Mouse (Mus musculus) heart, embryonic 16.5 days (tissue): ENCODE measurements around the gene Cd34. TPM values are rescaled to one million over a fixed set of nuclear protein-coding genes. Genes with fewer than 3 reads are reported as not detected.

Source experiments
- ATAC-seq: fragments of 200-750 bp; cut with Nextera tagmentation; replicated peaks from 2 replicates; pipeline ENCODE4 v1.8.0; 2017; ENCODE audit warnings: moderate number of reproducible peaks; ENCODE audit not compliant: insufficient read depth, low FRiP score; ENCODE audit errors: extremely low read depth
- H3K27ac ChIP-seq: fragments of 300-500 bp; sonication (generic); 2 replicates; pipeline ENCODE4 v1.5.1; 2014; ENCODE audit warnings: mild to moderate bottlenecking, low read length, control low read depth, moderate library complexity
- H3K27me3 ChIP-seq: fragments of 300-500 bp; sonication (generic); 2 replicates; pipeline ENCODE4 v1.6.1; 2014; ENCODE audit warnings: low read length, mixed read lengths; ENCODE audit not compliant: control insufficient read depth, insufficient read depth
- H3K36me3 ChIP-seq: fragments of 300-500 bp; sonication (generic); 2 replicates; pipeline ENCODE4 v1.6.1; 2014; ENCODE audit not compliant: control insufficient read depth, insufficient read depth
- H3K4me1 ChIP-seq: fragments of 300-500 bp; sonication (generic); 2 replicates; pipeline ENCODE4 v1.6.1; 2014; ENCODE audit warnings: low read length, mixed read lengths; ENCODE audit not compliant: control insufficient read depth, insufficient read depth
- H3K4me2 ChIP-seq: fragments of 300-500 bp; sonication (generic); 2 replicates; pipeline ENCODE4 v1.6.1; 2014; ENCODE audit warnings: low read depth, mild to moderate bottlenecking, control low read depth, low read length
- H3K4me3 ChIP-seq: fragments of 300-500 bp; sonication (generic); 2 replicates; pipeline ENCODE4 v1.5.1; 2014; ENCODE audit warnings: mild to moderate bottlenecking, control low read depth, low read length
- H3K9ac ChIP-seq: fragments of 300-500 bp; sonication (generic); 2 replicates; pipeline ENCODE4 v1.6.1; 2014; ENCODE audit warnings: low read length, control low read depth
- H3K9me3 ChIP-seq: fragments of 300-500 bp; sonication (generic); replicated peaks from 2 replicates; pipeline ENCODE4 v1.6.1; 2016; ENCODE audit warnings: low read length; ENCODE audit not compliant: control insufficient read depth
- WGBS: fragments of 180-500 bp; shearing (Covaris S2); extraction: QIAGEN DNeasy Blood & Tissue Kit; methylation state at CpG from one replicate; pipeline ENCODE4 v1.1.7; 2014; 5-methylcytosine and 5-hydroxymethylcytosine counted together
- polyA plus RNA-seq: library from polyadenylated mRNA; unstranded; fragments of >200 nt; fragmentation: Nextera tagmentation; extraction: Ambion mirVana; gene quantifications from 2 replicates; pipeline ENCODE4 v1.2.1, GENCODE M21; 2015

Cd34 gene
- polyA plus RNA-seq, 1 experiment from 2014 or later, result 110 TPM

- Histone ChIP-seq H3K9ac (no peak overlapping the region), H3K4me1 (peaks cover 7% of the 10 kb centered on the region), H3K4me3 (no peak overlapping the region), H3K4me2 (no peak overlapping the region), H3K9me3 (no peaks in the 10 kb centered on the region), H3K27me3 (no peaks in the 10 kb centered on the region), H3K27ac (no peak overlapping the region), H3K36me3 (no peaks in the 10 kb centered on the region)
- no peak for ATAC-seq
- 70% methylated on average over 2 of the region's 2 CpGs for WGBS
Observed at GRCm38 (mm10) chr1:194991654-194992053, 53.0 kb downstream of the Cd34 start.

GRCm38 (mm10) chr1:194992589-194993317 lies 54.1 kb downstream of the Cd34 start:
- Histone ChIP-seq H3K36me3 (no peaks in the 10 kb centered on the region), H3K9ac (no peak overlapping the region), H3K27ac (no peak overlapping the region), H3K4me3 (no peak overlapping the region), H3K27me3 (no peaks in the 10 kb centered on the region), H3K4me1 (peaks cover 7% of the 10 kb centered on the region), H3K4me2 (no peak overlapping the region), H3K9me3 (no peaks in the 10 kb centered on the region)
- ATAC-seq, result no peak
- WGBS, result 38% methylated on average over 5 of the region's 5 CpGs

GRCm38 (mm10) chr1:194993409-194993988 lies 54.9 kb downstream of the Cd34 start:
- Histone ChIP-seq H3K4me2 (no peak overlapping the region), H3K27ac (no peak overlapping the region), H3K4me1 (peaks cover 7% of the 10 kb centered on the region), H3K9ac (no peak overlapping the region), H3K36me3 (no peaks in the 10 kb centered on the region), H3K27me3 (no peaks in the 10 kb centered on the region), H3K9me3 (no peaks in the 10 kb centered on the region), H3K4me3 (no peak overlapping the region)
- WGBS, result 44% methylated on average over 1 of the region's 1 CpGs
- ATAC-seq, result no peak

- Histone ChIP-seq H3K27ac (no peak overlapping the region), H3K9me3 (no peaks in the 10 kb centered on the region), H3K4me3 (no peak overlapping the region), H3K36me3 (no peaks in the 10 kb centered on the region), H3K27me3 (no peaks in the 10 kb centered on the region), H3K4me1 (peaks cover 7% of the 10 kb centered on the region), H3K9ac (no peak overlapping the region), H3K4me2 (no peak overlapping the region)
- no peak for ATAC-seq
- WGBS, result 70% methylated on average over 5 of the region's 5 CpGs
Observed at GRCm38 (mm10) chr1:194994262-194994661, 55.6 kb downstream of the Cd34 start.

DNA sequence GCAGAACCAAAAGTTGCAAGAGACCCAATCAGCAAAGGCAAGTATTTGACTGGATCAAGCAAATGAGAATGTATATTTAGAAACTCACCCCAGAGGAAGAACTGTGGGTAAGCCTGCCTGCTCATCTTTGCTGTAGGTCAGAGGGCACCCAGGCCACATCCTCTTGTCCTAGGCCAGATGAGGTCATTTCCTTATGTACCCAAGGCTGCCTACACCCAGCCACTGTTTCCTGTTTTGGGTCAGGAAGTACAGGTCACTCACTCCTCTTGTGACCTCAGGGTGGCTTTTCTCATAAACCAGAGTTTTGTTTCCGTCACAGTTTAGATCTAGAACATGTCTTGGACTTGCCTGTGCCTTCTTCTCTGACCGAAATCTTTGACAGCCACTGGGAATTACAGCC lies 56.6 kb downstream of the Cd34 start:
- Histone ChIP-seq H3K36me3 (no peaks in the 10 kb centered on the region), H3K9me3 (no peaks in the 10 kb centered on the region), H3K4me3 (no peak overlapping the region), H3K27me3 (no peaks in the 10 kb centered on the region), H3K4me1 (peaks cover 7% of the 10 kb centered on the region), H3K27ac (no peak overlapping the region), H3K4me2 (no peak overlapping the region), H3K9ac (no peak overlapping the region)
- ATAC-seq, result no peak
- 70% methylated on average over 2 of the region's 2 CpGs for WGBS

- Histone ChIP-seq H3K4me1 (no peaks in the 10 kb centered on the region), H3K4me2 (no peak overlapping the region), H3K36me3 (no peaks in the 10 kb centered on the region), H3K9ac (no peak overlapping the region), H3K27me3 (no peaks in the 10 kb centered on the region), H3K9me3 (no peaks in the 10 kb centered on the region), H3K27ac (no peak overlapping the region), H3K4me3 (no peak overlapping the region)
- ATAC-seq, result no peak
- 93% methylated on average over 1 of the region's 1 CpGs for WGBS
Observed at GRCm38 (mm10) chr1:194998396-194998795, 59.8 kb downstream of the Cd34 start.

DNA sequence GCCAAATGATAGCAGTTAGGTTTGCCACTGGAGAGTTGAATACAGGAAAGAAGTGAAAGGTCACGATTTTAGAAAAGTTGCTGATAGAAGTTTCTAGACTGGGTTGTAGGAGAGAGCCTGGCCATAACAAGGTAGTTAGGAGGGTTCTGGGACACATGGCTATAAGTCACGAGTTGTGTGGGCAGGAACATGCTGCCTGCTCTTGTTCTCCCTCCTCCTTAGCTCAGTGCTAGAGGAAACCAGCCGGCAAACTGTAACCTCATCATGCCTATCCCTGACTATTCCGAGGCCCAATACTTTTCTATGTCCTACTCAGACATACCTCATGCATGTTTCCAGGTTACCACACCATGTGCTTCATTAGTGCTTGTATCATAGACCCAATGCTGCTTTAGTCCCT lies 64.7 kb downstream of the Cd34 start:
- Histone ChIP-seq H3K9me3 (no peaks in the 10 kb centered on the region), H3K9ac (no peak overlapping the region), H3K4me3 (no peak overlapping the region), H3K27ac (no peak overlapping the region), H3K27me3 (no peaks in the 10 kb centered on the region), H3K4me2 (no peak overlapping the region), H3K4me1 (no peaks in the 10 kb centered on the region; the same call in 1 of the 2 replicates), H3K36me3 (no peaks in the 10 kb centered on the region)
- 84% methylated on average over 4 of the region's 4 CpGs for WGBS
- no peak for ATAC-seq

DNA sequence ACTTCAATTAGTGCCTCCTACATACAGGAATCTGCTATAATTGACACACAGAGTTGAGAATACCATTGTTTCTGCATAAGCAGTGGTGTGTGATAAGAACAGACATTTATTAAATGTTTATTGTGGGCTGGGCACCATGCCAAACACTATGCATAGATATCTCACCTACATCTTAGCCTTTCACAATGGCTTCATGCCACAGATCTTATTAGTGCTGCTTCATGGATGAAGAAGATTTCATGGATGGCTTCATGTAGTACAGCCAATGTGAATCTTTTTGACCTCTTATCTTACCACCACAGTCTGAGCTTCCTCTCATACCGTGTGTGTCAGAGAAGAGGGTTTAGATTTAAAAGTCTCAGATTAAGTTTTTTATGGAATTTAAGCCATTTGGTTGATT lies 65.6 kb downstream of the Cd34 start:
- H3K27ac ChIP-seq, result no peak overlapping the region
- H3K4me1 ChIP-seq, result no peaks in the 10 kb centered on the region; the same call in 1 of the 2 replicates
- H3K4me2 ChIP-seq, result no peak overlapping the region
- 49% methylated on average over 1 of the region's 1 CpGs for WGBS
- no peaks in the 10 kb centered on the region for H3K36me3 ChIP-seq
- ATAC-seq, result no peak
- no peaks in the 10 kb centered on the region for H3K9me3 ChIP-seq
- no peak overlapping the region for H3K4me3 ChIP-seq
- no peaks in the 10 kb centered on the region for H3K27me3 ChIP-seq
- H3K9ac ChIP-seq, result no peak overlapping the region

GRCm38 (mm10) chr1:195006267-195006666 lies 67.6 kb downstream of the Cd34 start:
- Histone ChIP-seq H3K9ac (no peak overlapping the region), H3K27ac (no peak overlapping the region), H3K9me3 (no peaks in the 10 kb centered on the region), H3K4me2 (no peak overlapping the region), H3K27me3 (no peaks in the 10 kb centered on the region), H3K4me3 (no peak overlapping the region), H3K4me1 (no peaks in the 10 kb centered on the region; the same call in 1 of the 2 replicates), H3K36me3 (no peaks in the 10 kb centered on the region)
- no peak for ATAC-seq
